Comparison of ENCODE assay signal across 11 mouse cellular contexts in the genomic region with DNA sequence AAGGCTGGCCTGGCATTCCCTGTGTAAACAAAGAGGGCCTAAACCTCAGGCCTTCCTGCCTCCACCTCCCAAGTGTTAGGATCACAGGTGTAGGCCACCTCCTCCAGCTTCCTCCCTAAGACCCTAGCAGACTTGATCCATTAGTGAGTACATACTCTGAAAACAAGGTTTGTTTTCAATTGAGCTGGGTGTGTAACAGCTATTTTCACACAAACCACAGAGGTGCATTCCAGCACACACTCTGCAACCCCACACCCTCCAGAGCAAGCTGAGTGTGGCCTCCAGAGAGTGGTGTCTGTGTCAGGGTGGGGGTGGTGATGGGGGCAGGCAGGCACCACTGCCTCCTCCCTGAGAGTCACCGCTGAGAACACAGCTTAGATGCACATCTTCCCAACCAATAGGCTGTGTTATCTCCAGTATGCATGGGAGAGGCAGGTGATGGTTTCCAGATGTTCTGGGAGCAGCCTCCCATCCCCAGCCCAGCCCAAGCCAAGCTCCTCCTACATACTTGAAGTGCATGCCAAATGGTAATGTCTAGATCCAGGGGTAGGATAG. TPM values are rescaled to one million over a fixed set of nuclear protein-coding genes. Genes with fewer than 3 reads are reported as not detected.
DNase-seq lines count a peak whose midpoint lies in the region; ATAC-seq lines count a peak whose summit lies in the region.
"Had no signal": no experiment of that assay in that cellular context is flagged by ENCODE, and none has a peak within 500 bp of the region (broad histone marks: within the 10 kb centered on the region; RNA-seq: fewer than 3 reads in every experiment).

No protein-coding gene starts in this region.

- no peak overlapping the region for H3K4me2 ChIP-seq in lung, embryonic 15.5 days
- no peak overlapping the region for H3K4me2 ChIP-seq in neural tube, embryonic 13.5 days
- no peak overlapping the region for H3K4me2 ChIP-seq in midbrain, embryonic 14.5 days (ENCODE audit: low read length)
- H3K4me2 ChIP-seq: hindbrain, embryonic 13.5 days had no signal

- no peak overlapping the region for H3K9ac ChIP-seq in lung, embryonic 15.5 days
- no peak overlapping the region for H3K9ac ChIP-seq in neural tube, embryonic 13.5 days
- no peak overlapping the region for H3K9ac ChIP-seq in midbrain, embryonic 14.5 days (replicated peaks; ENCODE audit: low read length)
- H3K9ac ChIP-seq: hindbrain, embryonic 13.5 days had no signal

- peak; percentile 90 for DNase-seq in heart, adult 11 months
- no peak for DNase-seq in heart, adult 18-20 months
- no peak for DNase-seq in lung, postnatal 4 days
- DNase-seq in urinary bladder, adult 2 months (ENCODE audit: low spot score), result no peak
- no peak for DNase-seq in midbrain, embryonic 14.5 days
- DNase-seq: B cell, adult 2 months; layer of hippocampus, postnatal 36 days had no signal

- H3K27me3 ChIP-seq in lung, embryonic 15.5 days, result no peaks in the 10 kb centered on the region
- no peaks in the 10 kb centered on the region for H3K27me3 ChIP-seq in neural tube, embryonic 13.5 days
- no peaks in the 10 kb centered on the region for H3K27me3 ChIP-seq in midbrain, embryonic 14.5 days (ENCODE audit: control insufficient read depth, insufficient read depth, low read length)
- H3K27me3 ChIP-seq: hindbrain, embryonic 13.5 days had no signal

- 38% methylated on average over 1 of the region's 1 CpGs for WGBS in lung, embryonic 15.5 days
- WGBS in neural tube, embryonic 13.5 days, result 78% methylated on average over 1 of the region's 1 CpGs
- 70% methylated on average over 1 of the region's 1 CpGs for WGBS in midbrain, embryonic 14.5 days

- H3K9me3 ChIP-seq in lung, embryonic 15.5 days, result no peaks in the 10 kb centered on the region
- H3K9me3 ChIP-seq in neural tube, embryonic 13.5 days, result no peaks in the 10 kb centered on the region
- no peaks in the 10 kb centered on the region for H3K9me3 ChIP-seq in midbrain, embryonic 14.5 days (ENCODE audit: control insufficient read depth, low read length)
- H3K9me3 ChIP-seq: hindbrain, embryonic 13.5 days had no signal

- peaks cover 61% of the 10 kb centered on the region for H3K4me1 ChIP-seq in lung, embryonic 15.5 days
- H3K4me1 ChIP-seq in neural tube, embryonic 13.5 days (replicated peaks), result peaks cover 21% of the 10 kb centered on the region
- H3K4me1 ChIP-seq in midbrain, embryonic 14.5 days (ENCODE audit: control insufficient read depth, insufficient read depth, low read length), result no peaks in the 10 kb centered on the region

- H3K4me3 ChIP-seq in lung, embryonic 15.5 days, result no peak overlapping the region
- no peak overlapping the region for H3K4me3 ChIP-seq in neural tube, embryonic 13.5 days
- H3K4me3 ChIP-seq in midbrain, embryonic 14.5 days (replicated peaks; ENCODE audit: low read depth, low read length), result no peak overlapping the region
- H3K4me3 ChIP-seq: hindbrain, embryonic 13.5 days had no signal

- ATAC-seq in lung, embryonic 15.5 days (ENCODE audit: borderline replicate concordance, extremely low read depth, low FRiP score, low TSS enrichment), result peak; percentile 31; the same call in 1 of the 2 replicates
- ATAC-seq in erythroblast, adult 5-6 weeks (replicated peaks; ENCODE audit: low FRiP score, poor library complexity, severe bottlenecking), result 0 out of 2 replicates have a peak, but pooled peaks have one; percentile 14
- no peak for ATAC-seq in neural tube, embryonic 13.5 days (ENCODE audit: low read depth)
- no peak for ATAC-seq in midbrain, embryonic 14.5 days (ENCODE audit: low FRiP score, low TSS enrichment)

- peak overlapping the region; percentile 92 for H3K27ac ChIP-seq in lung, embryonic 15.5 days
- H3K27ac ChIP-seq in neural tube, embryonic 13.5 days (replicated peaks), result peak overlapping the region; percentile 23; the same call in 1 of the 2 replicates
- no peak overlapping the region for H3K27ac ChIP-seq in midbrain, embryonic 14.5 days (replicated peaks; ENCODE audit: low read depth, low read length)
- H3K27ac ChIP-seq: hindbrain, embryonic 13.5 days had no signal

- H3K36me3 ChIP-seq in lung, embryonic 15.5 days, result no peaks in the 10 kb centered on the region
- H3K36me3 ChIP-seq in neural tube, embryonic 13.5 days, result no peaks in the 10 kb centered on the region
- H3K36me3 ChIP-seq in midbrain, embryonic 14.5 days (ENCODE audit: control insufficient read depth, insufficient read depth, low read length), result no peaks in the 10 kb centered on the region
- H3K36me3 ChIP-seq: hindbrain, embryonic 13.5 days had no signal

RNA-seq across cellular contexts. Expression of a gene that starts 28.1 kb away (rescaled TPM):
- total RNA-seq in heart, adult 18-20 months (2021), result 1,000 to 10,000 TPM; 1,322 to 1,486 TPM
- 634 and 662 TPM in 2 replicates for polyA plus RNA-seq in lung, embryonic 15.5 days (2015; fragmentation: Nextera tagmentation; extraction: Ambion mirVana)
- 150 and 160 TPM in 2 replicates for total RNA-seq in erythroblast, adult 5-6 weeks (2015; ENCODE audit: low replicate concordance)
- 72.8 and 92.6 TPM in 2 replicates for total RNA-seq in erythroblast, adult 5-6 weeks (2017; ENCODE audit: low replicate concordance)
- polyA plus RNA-seq in neural tube, embryonic 13.5 days (2015; fragmentation: Nextera tagmentation; extraction: Ambion mirVana), result 737 and 818 TPM in 2 replicates
- polyA plus RNA-seq in urinary bladder, adult 2 months (2012; rRNA removed), result 214 and 229 TPM in 2 replicates
- 644 and 890 TPM in 2 replicates for polyA plus RNA-seq in midbrain, embryonic 14.5 days (2014; fragmentation: Nextera tagmentation; extraction: Ambion mirVana)

RNA-seq across cellular contexts. Expression of a gene that starts 30.8 kb away (rescaled TPM):
- total RNA-seq in heart, adult 18-20 months (2021), result 10 to 100 TPM; 16.9 to 17.8 TPM
- 23.1 and 25.6 TPM in 2 replicates for polyA plus RNA-seq in lung, embryonic 15.5 days (2015; fragmentation: Nextera tagmentation; extraction: Ambion mirVana)
- 8.3 and 8.6 TPM in 2 replicates for total RNA-seq in erythroblast, adult 5-6 weeks (2015; ENCODE audit: low replicate concordance)
- total RNA-seq in erythroblast, adult 5-6 weeks (2017; ENCODE audit: low replicate concordance), result 13.4 and 20.5 TPM in 2 replicates
- 24.1 and 26.9 TPM in 2 replicates for polyA plus RNA-seq in neural tube, embryonic 13.5 days (2015; fragmentation: Nextera tagmentation; extraction: Ambion mirVana)
- 16.6 and 24.9 TPM in 2 replicates for polyA plus RNA-seq in urinary bladder, adult 2 months (2012; rRNA removed)
- 36.2 and 38.1 TPM in 2 replicates for polyA plus RNA-seq in midbrain, embryonic 14.5 days (2014; fragmentation: Nextera tagmentation; extraction: Ambion mirVana)

RNA-seq across cellular contexts. Expression of a gene that starts 32.7 kb away (rescaled TPM):
- under 1 TPM; 0.22 to 0.54 TPM for total RNA-seq in heart, adult 18-20 months (2021)
- 0.06 TPM in 1 of 2 replicates, not detected in the other for polyA plus RNA-seq in lung, embryonic 15.5 days (2015; fragmentation: Nextera tagmentation; extraction: Ambion mirVana)
- not detected in 2 replicates for total RNA-seq in erythroblast, adult 5-6 weeks (2015; ENCODE audit: low replicate concordance)
- not detected in 2 replicates for total RNA-seq in erythroblast, adult 5-6 weeks (2017; ENCODE audit: low replicate concordance)
- polyA plus RNA-seq in neural tube, embryonic 13.5 days (2015; fragmentation: Nextera tagmentation; extraction: Ambion mirVana), result 0.74 and 1.4 TPM in 2 replicates
- polyA plus RNA-seq in urinary bladder, adult 2 months (2012; rRNA removed), result 0.06 and 0.07 TPM in 2 replicates
- polyA plus RNA-seq in midbrain, embryonic 14.5 days (2014; fragmentation: Nextera tagmentation; extraction: Ambion mirVana), result 0.42 and 0.46 TPM in 2 replicates

RNA-seq across cellular contexts. Expression of a gene that starts 42.4 kb away (rescaled TPM):
- total RNA-seq in heart, adult 18-20 months (2021), result under 1 TPM; 0.30 to 0.49 TPM
- not detected in 2 replicates for polyA plus RNA-seq in lung, embryonic 15.5 days (2015; fragmentation: Nextera tagmentation; extraction: Ambion mirVana)
- not detected in 2 replicates for total RNA-seq in erythroblast, adult 5-6 weeks (2015; ENCODE audit: low replicate concordance)
- total RNA-seq in erythroblast, adult 5-6 weeks (2017; ENCODE audit: low replicate concordance), result not detected in 2 replicates
- not detected in 2 replicates for polyA plus RNA-seq in neural tube, embryonic 13.5 days (2015; fragmentation: Nextera tagmentation; extraction: Ambion mirVana)
- polyA plus RNA-seq in urinary bladder, adult 2 months (2012; rRNA removed), result not detected in 2 replicates
- not detected in 2 replicates for polyA plus RNA-seq in midbrain, embryonic 14.5 days (2014; fragmentation: Nextera tagmentation; extraction: Ambion mirVana)
- total RNA-seq: layer of hippocampus, postnatal 36 days had no signal
- polyA plus RNA-seq: hindbrain, embryonic 13.5 days had no signal

Comparison
In these comparisons a context has a peak if more than half of its experiments do, and no peak if none do; other contexts are left out.
1. ATAC-seq: peak in lung, embryonic 15.5 days (single experiment) and erythroblast, adult 5-6 weeks (single experiment); none in neural tube, embryonic 13.5 days (single experiment) and midbrain, embryonic 14.5 days (single experiment).